In the genomic region with DNA sequence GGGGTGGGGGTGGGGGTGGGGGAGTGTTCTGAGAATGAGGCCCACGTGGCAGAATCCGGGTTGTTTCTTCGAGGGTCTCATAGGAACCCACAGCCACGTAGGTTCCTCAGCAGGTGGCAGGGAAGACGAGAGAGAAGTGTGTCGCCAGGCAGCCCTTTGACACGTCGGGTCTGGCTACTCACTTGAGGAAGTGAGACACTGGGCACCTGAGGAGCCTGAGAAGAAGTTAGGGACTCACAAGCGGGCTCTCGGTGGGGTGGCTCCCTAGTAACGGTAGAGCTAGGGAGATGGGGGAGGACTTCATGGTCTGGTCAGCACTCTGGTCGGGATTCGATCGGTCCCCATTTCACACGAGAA, we compare ENCODE assay signal across 7 mouse cellular contexts. TPM values are rescaled to one million over a fixed set of nuclear protein-coding genes. Genes with fewer than 3 reads are reported as not detected.
DNase-seq lines count a peak whose midpoint lies in the region; ATAC-seq lines count a peak whose summit lies in the region.

A gene (plus strand): TSS at position 79 of the 357 bp plus-strand sequence.

- peaks cover 4% of the 10 kb centered on the region; the same call in 1 of the 2 replicates for H3K4me1 ChIP-seq in embryonic facial prominence, embryonic 11.5 days (ENCODE audit: control insufficient read depth, insufficient read depth, low read length)

- under 1% methylated on average over 15 of the region's 15 CpGs for WGBS in embryonic facial prominence, embryonic 11.5 days
- WGBS in large intestine, adult 2 months = under 1% methylated on average over 15 of the region's 15 CpGs

- peak within 1 kb of the TSS; percentile 100 for H3K4me3 ChIP-seq in embryonic facial prominence, embryonic 11.5 days (ENCODE audit: low read depth, low read length)

- no peaks in the 10 kb centered on the region for H3K9me3 ChIP-seq in embryonic facial prominence, embryonic 11.5 days (replicated peaks; ENCODE audit: control insufficient read depth, low read length)

- peak within 1 kb of the TSS; percentile 94 for H3K27ac ChIP-seq in embryonic facial prominence, embryonic 11.5 days (replicated peaks; ENCODE audit: low read depth, low read length)

- H3K9ac ChIP-seq in embryonic facial prominence, embryonic 11.5 days (replicated peaks; ENCODE audit: low read length) = peak within 1 kb of the TSS; percentile 95

- no peaks in the 10 kb centered on the region for H3K27me3 ChIP-seq in embryonic facial prominence, embryonic 11.5 days (ENCODE audit: control insufficient read depth, insufficient read depth, low read length)

- H3K4me2 ChIP-seq in embryonic facial prominence, embryonic 11.5 days (ENCODE audit: low read depth, low read length) = peak within 1 kb of the TSS; percentile 81

- ATAC-seq in embryonic facial prominence, embryonic 11.5 days (replicated peaks; ENCODE audit: insufficient number of reproducible peaks, low FRiP score, low TSS enrichment, low read depth) = peak; percentile 58
- peak; percentile 60 for ATAC-seq in megakaryocyte-erythroid progenitor cell, adult 5-6 weeks (replicated peaks; ENCODE audit: low FRiP score, low TSS enrichment, poor library complexity, severe bottlenecking)

- H3K36me3 ChIP-seq in embryonic facial prominence, embryonic 11.5 days (replicated peaks; ENCODE audit: control insufficient read depth, insufficient read depth, low read depth, low read length) = peaks cover 6% of the 10 kb centered on the region

- peak; percentile 63 to 78 for DNase-seq in spleen, postnatal 4 days (ENCODE audit: low spot score in 2 of 2)
- no peak for DNase-seq in spleen, adult 12 weeks (ENCODE audit: low spot score)
- DNase-seq in embryonic facial prominence, embryonic 11.5 days (ENCODE audit: low spot score) = no peak
- no peak for DNase-seq in gonadal fat pad, adult 2 months (ENCODE audit: low read depth)
- no peak for DNase-seq in large intestine, adult 2 months (ENCODE audit: low read depth, low spot score)
- DNase-seq in Muller cell, postnatal 12 days (ENCODE audit: inconsistent ontology term) = no peak

RNA-seq across cellular contexts. Expression of the gene that starts here (rescaled TPM):
- 148 and 160 TPM in 2 replicates for polyA plus RNA-seq in embryonic facial prominence, embryonic 11.5 days (2014; fragmentation: Nextera tagmentation; extraction: Ambion mirVana)
- polyA plus RNA-seq in gonadal fat pad, adult 2 months (2012; rRNA removed) = 44.6 and 55.3 TPM in 2 replicates
- 31.7 and 33.0 TPM in 2 replicates for polyA plus RNA-seq in large intestine, adult 2 months (2012; rRNA removed)
- total RNA-seq in megakaryocyte-erythroid progenitor cell, adult 5-6 weeks (2014; fragmentation: Nextera tagmentation) = 97.9 and 102 TPM in 2 replicates
- total RNA-seq in megakaryocyte-erythroid progenitor cell, adult 5-6 weeks (2017) = 159 and 225 TPM in 2 replicates

Comparison
In these comparisons a context has a peak if more than half of its experiments do, and no peak if none do; other contexts are left out.
1. DNase-seq: peak in spleen, postnatal 4 days (2 of 2); none in spleen, adult 12 weeks (single experiment), embryonic facial prominence, embryonic 11.5 days (single experiment), gonadal fat pad, adult 2 months (single experiment), large intestine, adult 2 months (single experiment) and Muller cell, postnatal 12 days (single experiment).